Mouse (Mus musculus) MEL (cell line): Measurements from ENCODE around the gene Tmem268.

Source experiments
- CTCF ChIP-seq, 3 experiments: IDR thresholded peaks in 2 of 3; conservative IDR thresholded peaks in 1 of 3; 2 replicates each; pipeline ENCODE4 v1.5.1; 2011 to 2012; ENCODE audit warnings: low read length in 3 of 3, low read depth in 2 of 3, mild to moderate bottlenecking in 2 of 3, improper control_type of control experiment in 1 of 3, inconsistent platforms in 1 of 3, mixed read lengths in 1 of 3, moderate library complexity in 1 of 3; ENCODE audit not compliant: control insufficient read depth in 1 of 3, insufficient read depth in 1 of 3, poor library complexity in 1 of 3, severe bottlenecking in 1 of 3
- EP300 ChIP-seq, 2 experiments: IDR thresholded peaks; 2 replicates each; pipeline ENCODE4 v1.6.1; 2011; ENCODE audit warnings: improper control_type of control experiment in 2 of 2, low read length in 2 of 2, low read depth in 1 of 2, mild to moderate bottlenecking in 1 of 2
- MAFK ChIP-seq: IDR thresholded peaks from 2 replicates; pipeline ENCODE4 v1.6.1; 2011; ENCODE audit warnings: low read depth, mild to moderate bottlenecking, low read length, improper control_type of control experiment, borderline replicate concordance
- MAX ChIP-seq: IDR thresholded peaks from 2 replicates; pipeline ENCODE4 v1.6.1; 2011; ENCODE audit warnings: low read length, improper control_type of control experiment
- POLR2A ChIP-seq, 2 experiments: IDR thresholded peaks; 2 replicates each; pipeline ENCODE4 v1.6.1; 2011 to 2012; ENCODE audit warnings: low read length in 2 of 2, mild to moderate bottlenecking in 2 of 2, control low read depth in 1 of 2, improper control_type of control experiment in 1 of 2, low read depth in 1 of 2, moderate library complexity in 1 of 2; ENCODE audit not compliant: control insufficient read depth in 1 of 2, insufficient read depth in 1 of 2, poor library complexity in 1 of 2
- RCOR1 ChIP-seq: IDR thresholded peaks from 2 replicates; pipeline ENCODE4 v1.6.1; 2012; ENCODE audit warnings: low read depth, mild to moderate bottlenecking, inconsistent platforms, low read length, improper control_type of control experiment
- UBTF ChIP-seq: IDR thresholded peaks from 2 replicates; pipeline ENCODE4 v1.6.1; 2012; ENCODE audit warnings: low read depth, mild to moderate bottlenecking, inconsistent platforms, low read length, improper control_type of control experiment, moderate library complexity, borderline replicate concordance; ENCODE audit not compliant: insufficient read depth

GRCm38 (mm10) chr4:63605968-63606367 lies 47.4 kb downstream of the Tmem268 start:
- no peak for TF ChIP-seq POLR2A (IDR thresholded peaks at IDR 0.05; ENCODE audit: control insufficient read depth in 1 of 2, insufficient read depth in 1 of 2, low read depth in 1 of 2, low read length in 2 of 2, poor library complexity in 1 of 2)
- no peak for TF ChIP-seq EP300 (IDR thresholded peaks at IDR 0.05; ENCODE audit: low read depth in 1 of 2, low read length in 2 of 2)
- no peak for TF ChIP-seq CTCF (IDR thresholded peaks at IDR 0.05 in 2 of 3, conservative IDR thresholded peaks at IDR 0.05 in 1 of 3; ENCODE audit: control insufficient read depth in 1 of 3, insufficient read depth in 1 of 3, low read depth in 2 of 3, low read length in 3 of 3, poor library complexity in 1 of 3, severe bottlenecking in 1 of 3)
- TF ChIP-seq MAFK, result no peak
- TF ChIP-seq MAX, result no peak
- no peak for TF ChIP-seq UBTF
- TF ChIP-seq RCOR1, result no peak
